Mouse (Mus musculus) hindbrain, embryonic 10.5 days (tissue): Measurements from ENCODE around the gene Ankrd27. TPM values are rescaled to one million over a fixed set of nuclear protein-coding genes. Genes with fewer than 3 reads are reported as not detected.

Source experiments
- DNase-seq: peaks from one replicate; pipeline ENCODE4 v3.0.0-alpha.2; 2017; ENCODE audit warnings: low spot score
- H3K27ac ChIP-seq: fragments of 300-500 bp; sonication (generic); 2 replicates; pipeline ENCODE4 v1.5.1; 2016; ENCODE audit warnings: mild to moderate bottlenecking, moderate library complexity
- H3K27me3 ChIP-seq: fragments of 300-500 bp; sonication (generic); 2 replicates; pipeline ENCODE4 v1.6.1; 2016; ENCODE audit warnings: mild to moderate bottlenecking; ENCODE audit not compliant: poor library complexity, insufficient read depth, severe bottlenecking
- H3K36me3 ChIP-seq: fragments of 300-500 bp; sonication (generic); 2 replicates; pipeline ENCODE4 v1.6.1; 2016; ENCODE audit warnings: mild to moderate bottlenecking, moderate library complexity
- H3K4me1 ChIP-seq: fragments of 300-500 bp; sonication (generic); replicated peaks from 2 replicates; pipeline ENCODE4 v1.6.1; 2016; ENCODE audit warnings: mild to moderate bottlenecking
- H3K4me3 ChIP-seq: fragments of 300-500 bp; sonication (generic); 2 replicates; pipeline ENCODE4 v1.5.1; 2016; ENCODE audit warnings: mild to moderate bottlenecking, moderate library complexity
- H3K9me3 ChIP-seq: fragments of 300-500 bp; sonication (generic); 2 replicates; pipeline ENCODE4 v1.6.1; 2016; ENCODE audit warnings: mild to moderate bottlenecking, moderate library complexity
- WGBS: fragments of 180-500 bp; shearing (Covaris S2); methylation state at CpG from one replicate; pipeline ENCODE4 v1.1.7; 2016; 5-methylcytosine and 5-hydroxymethylcytosine counted together
- polyA plus RNA-seq: library from polyadenylated mRNA; unstranded; fragments of >200 nt; fragmentation: Nextera tagmentation; extraction: Ambion mirVana; gene quantifications from 2 replicates; pipeline ENCODE4 v1.2.1, GENCODE M21; 2016

Ankrd27 gene
- polyA plus RNA-seq, 1 experiment from 2014 or later = 31.4 TPM

DNA sequence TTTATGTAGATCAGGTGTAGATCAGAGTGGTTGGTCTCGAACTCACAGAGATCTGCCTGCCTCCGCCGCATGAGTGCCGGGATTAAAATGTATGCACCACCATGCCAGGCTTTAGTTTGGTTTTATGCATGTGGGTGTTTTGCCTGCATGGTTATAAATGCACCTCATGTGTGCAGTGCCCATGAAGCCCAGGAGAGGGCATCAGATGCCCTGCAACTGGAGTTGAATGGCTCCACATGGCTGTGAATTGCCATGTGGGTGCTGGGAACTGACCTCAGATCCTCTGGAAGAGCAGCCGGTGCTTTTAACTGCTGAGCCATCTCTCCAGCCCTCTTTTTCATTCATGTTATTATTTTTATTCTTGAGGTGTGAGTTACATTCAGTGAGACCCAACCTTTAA is 40.0 kb downstream of the Ankrd27 start:
- Histone ChIP-seq H3K9me3 (0 out of 2 replicates have a peak, but pooled peaks cover 4% of the 10 kb centered on the region), H3K27me3 (no peaks in the 10 kb centered on the region), H3K4me1 (no peaks in the 10 kb centered on the region), H3K4me3 (no peak overlapping the region), H3K36me3 (peaks cover 94% of the 10 kb centered on the region), H3K27ac (no peak overlapping the region)
- DNase-seq = no peak
- 97% methylated on average over 5 of the region's 5 CpGs for WGBS

- H3K27me3 ChIP-seq = no peaks in the 10 kb centered on the region
- WGBS = 95% methylated on average over 10 of the region's 10 CpGs
- H3K4me1 ChIP-seq = no peaks in the 10 kb centered on the region
- no peak for DNase-seq
- H3K36me3 ChIP-seq = peaks cover 94% of the 10 kb centered on the region
- 0 out of 2 replicates have a peak, but pooled peaks cover 4% of the 10 kb centered on the region for H3K9me3 ChIP-seq
- no peak overlapping the region for H3K27ac ChIP-seq
- no peak overlapping the region for H3K4me3 ChIP-seq
Measured at GRCm38 (mm10) chr7:35627371-35627770, 41.3 kb downstream of the Ankrd27 start.

GRCm38 (mm10) chr7:35628496-35628895 is 42.5 kb downstream of the Ankrd27 start:
- H3K4me3 ChIP-seq = no peak overlapping the region
- 72% methylated on average over 5 of the region's 5 CpGs for WGBS
- 0 out of 2 replicates have a peak, but pooled peaks cover 4% of the 10 kb centered on the region for H3K9me3 ChIP-seq
- H3K36me3 ChIP-seq = peaks cover 93% of the 10 kb centered on the region
- no peaks in the 10 kb centered on the region for H3K4me1 ChIP-seq
- no peak overlapping the region for H3K27ac ChIP-seq
- H3K27me3 ChIP-seq = no peaks in the 10 kb centered on the region
- peak; percentile 40 for DNase-seq

- peak; percentile 24 for DNase-seq
- Histone ChIP-seq H3K4me3 (no peak overlapping the region), H3K9me3 (no peaks in the 10 kb centered on the region; the same call in 1 of the 2 replicates), H3K27ac (no peak overlapping the region), H3K27me3 (no peaks in the 10 kb centered on the region), H3K36me3 (peaks cover 79% of the 10 kb centered on the region), H3K4me1 (no peaks in the 10 kb centered on the region)
- 69% methylated on average over 6 of the region's 6 CpGs for WGBS
Measured at GRCm38 (mm10) chr7:35636229-35636628, 50.2 kb downstream of the Ankrd27 start.

DNA sequence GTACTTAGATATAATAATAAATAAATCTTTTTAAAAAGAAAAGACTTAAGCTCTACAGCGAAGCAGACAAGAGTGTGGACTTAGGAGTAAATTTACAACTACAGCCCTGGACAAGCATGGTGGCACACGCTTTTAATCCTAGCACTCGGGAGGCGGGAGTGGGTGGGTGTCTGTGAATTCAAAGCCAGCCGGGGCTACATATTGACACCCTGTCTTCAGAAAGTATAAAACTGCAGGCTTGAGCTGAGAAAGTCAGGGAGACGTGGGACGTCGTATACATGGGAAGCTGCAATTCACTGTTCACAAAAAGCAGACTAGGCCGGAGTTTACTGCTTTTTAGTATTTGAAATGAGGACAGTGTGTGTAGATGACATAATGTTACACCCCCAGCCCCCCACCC is 50.8 kb downstream of the Ankrd27 start:
- H3K4me1 ChIP-seq = no peaks in the 10 kb centered on the region
- no peaks in the 10 kb centered on the region for H3K27me3 ChIP-seq
- no peak overlapping the region for H3K27ac ChIP-seq
- H3K9me3 ChIP-seq = no peaks in the 10 kb centered on the region; the same call in 1 of the 2 replicates
- no peak overlapping the region for H3K4me3 ChIP-seq
- no peak for DNase-seq
- WGBS = 94% methylated on average over 9 of the region's 9 CpGs
- peaks cover 79% of the 10 kb centered on the region for H3K36me3 ChIP-seq

- no peaks in the 10 kb centered on the region for H3K27me3 ChIP-seq
- H3K4me1 ChIP-seq = no peaks in the 10 kb centered on the region
- H3K4me3 ChIP-seq = no peak overlapping the region
- WGBS = 84% methylated on average over 6 of the region's 6 CpGs
- no peak overlapping the region for H3K27ac ChIP-seq
- no peaks in the 10 kb centered on the region for H3K9me3 ChIP-seq
- peaks cover 84% of the 10 kb centered on the region for H3K36me3 ChIP-seq
- DNase-seq = no peak
Measured at GRCm38 (mm10) chr7:35640072-35640471, 54.0 kb downstream of the Ankrd27 start.

GRCm38 (mm10) chr7:35646317-35647081 is 60.5 kb downstream of the Ankrd27 start:
- peaks cover 44% of the 10 kb centered on the region for H3K36me3 ChIP-seq
- no peaks in the 10 kb centered on the region for H3K9me3 ChIP-seq
- WGBS = 12% methylated on average over 34 of the region's 34 CpGs
- no peaks in the 10 kb centered on the region for H3K27me3 ChIP-seq
- H3K4me1 ChIP-seq = peaks cover 9% of the 10 kb centered on the region
- peak overlapping the region; percentile 98 for H3K4me3 ChIP-seq
- peak overlapping the region; percentile 95 for H3K27ac ChIP-seq
- DNase-seq = peak; percentile 44

GRCm38 (mm10) chr7:35647101-35647698 is 61.2 kb downstream of the Ankrd27 start, which contains the start of gene Pdcd5:
Pdcd5 (minus strand) TSS chr7:35647521.
- Histone ChIP-seq H3K27ac (peak within 1 kb of the TSS; percentile 95), H3K27me3 (no peaks in the 10 kb centered on the region), H3K9me3 (no peaks in the 10 kb centered on the region), H3K4me3 (peak within 1 kb of the TSS; percentile 98), H3K4me1 (peaks cover 9% of the 10 kb centered on the region), H3K36me3 (peaks cover 37% of the 10 kb centered on the region)
- peak; percentile 98 for DNase-seq
- under 1% methylated on average over 64 of the region's 64 CpGs for WGBS

DNA sequence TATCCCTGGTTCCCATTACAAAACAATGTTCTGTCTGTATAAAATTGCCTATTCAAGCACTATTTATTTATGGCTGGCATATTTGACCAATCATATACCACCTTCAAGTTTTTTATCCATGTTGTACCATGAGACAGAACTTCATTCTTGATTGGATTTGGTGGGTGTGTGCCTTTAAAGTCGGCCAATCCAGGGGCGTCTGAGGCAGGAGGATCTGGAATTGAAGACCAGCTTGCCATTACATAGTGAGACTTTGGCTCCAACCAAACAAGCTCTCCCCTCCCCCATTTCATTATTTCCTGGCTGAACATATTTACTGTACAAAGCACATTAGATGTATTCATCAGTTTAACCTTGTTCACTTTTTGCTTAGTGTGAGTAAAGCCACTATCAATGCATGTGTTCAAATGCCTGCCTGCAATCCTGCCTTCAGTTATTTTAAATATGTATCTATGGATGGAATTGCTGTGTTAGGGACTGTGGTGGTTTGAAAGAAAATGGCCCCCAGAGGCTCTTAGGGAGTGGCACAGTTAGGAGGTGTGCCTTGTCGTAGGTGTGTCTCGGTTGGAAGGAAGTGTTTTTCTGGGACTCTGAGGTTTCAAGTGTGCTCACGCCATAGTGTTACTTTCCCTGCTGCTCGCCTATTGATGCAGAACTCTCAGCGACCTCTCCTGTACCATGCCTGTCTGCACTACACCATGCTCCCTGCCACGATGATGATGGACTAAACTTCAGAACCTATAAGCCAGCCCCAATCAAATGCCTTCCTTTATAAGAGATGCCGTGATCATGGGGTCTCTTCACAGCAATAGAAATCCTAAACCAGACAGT is 62.4 kb downstream of the Ankrd27 start:
- DNase-seq = no peak
- whole genome bisulfite sequencing = 71% methylated on average over 9 of the region's 9 CpGs
- Histone ChIP-seq H3K36me3 (peaks cover 25% of the 10 kb centered on the region), H3K4me1 (peaks cover 9% of the 10 kb centered on the region), H3K4me3 (no peak overlapping the region), H3K9me3 (no peaks in the 10 kb centered on the region), H3K27ac (no peak overlapping the region), H3K27me3 (no peaks in the 10 kb centered on the region)

DNA sequence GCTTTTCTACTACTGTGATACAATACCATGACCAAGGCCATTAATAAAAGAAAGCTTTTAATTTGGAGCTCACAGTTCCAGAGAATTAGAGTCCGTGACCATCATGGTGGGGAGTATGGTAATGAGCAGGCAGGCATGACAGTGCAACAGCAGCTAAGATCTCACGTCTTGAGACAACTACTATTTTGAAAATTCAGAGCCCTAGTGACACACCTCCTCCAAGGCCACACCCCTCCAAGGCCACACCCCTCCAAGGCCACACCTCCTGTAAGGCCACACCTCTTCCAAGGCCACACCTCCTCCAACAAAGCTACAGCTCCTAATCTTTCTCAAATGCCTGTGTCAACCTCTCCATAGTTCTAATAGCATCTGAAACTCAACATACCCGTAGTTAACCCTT is 63.0 kb downstream of the Ankrd27 start:
- Histone ChIP-seq H3K9me3 (no peaks in the 10 kb centered on the region), H3K36me3 (peaks cover 19% of the 10 kb centered on the region), H3K27me3 (no peaks in the 10 kb centered on the region), H3K27ac (no peak overlapping the region), H3K4me1 (peaks cover 9% of the 10 kb centered on the region), H3K4me3 (no peak overlapping the region)
- WGBS = 47% methylated on average over 3 of the region's 3 CpGs
- peak; percentile 23 for DNase-seq

- H3K27ac ChIP-seq = no peak overlapping the region
- no peak for DNase-seq
- 84% methylated on average over 11 of the region's 11 CpGs for WGBS
- no peaks in the 10 kb centered on the region for H3K9me3 ChIP-seq
- no peaks in the 10 kb centered on the region for H3K27me3 ChIP-seq
- H3K4me1 ChIP-seq = peaks cover 9% of the 10 kb centered on the region
- peaks cover under 1% of the 10 kb centered on the region; the same call in 1 of the 2 replicates for H3K36me3 ChIP-seq
- H3K4me3 ChIP-seq = no peak overlapping the region
Measured at GRCm38 (mm10) chr7:35650716-35651410, 64.8 kb downstream of the Ankrd27 start.

GRCm38 (mm10) chr7:35651583-35652270 is 65.7 kb downstream of the Ankrd27 start:
- 85% methylated on average over 10 of the region's 10 CpGs for WGBS
- H3K27ac ChIP-seq = no peak overlapping the region

More at GRCm38 (mm10) chr7:35651583-35652270, 65.7 kb downstream of the Ankrd27 start:
- Histone ChIP-seq H3K36me3 (no peaks in the 10 kb centered on the region), H3K4me3 (no peak overlapping the region), H3K4me1 (peaks cover 5% of the 10 kb centered on the region), H3K27me3 (no peaks in the 10 kb centered on the region), H3K9me3 (no peaks in the 10 kb centered on the region)
- no peak for DNase-seq
